ENCODE assay signal across 29 mouse cellular contexts in genomic region chr6:86266786-86267185, GRCm38 (mm10).
A peak's percentile ranks its signal among the peaks of the same experiment; 100 is the strongest.
DNase-seq lines count a peak whose midpoint lies in the region; ATAC-seq lines count a peak whose summit lies in the region.
"Had no signal": no experiment of that assay in that cellular context is flagged by ENCODE, and none has a peak within 500 bp of the region (broad histone marks: within the 10 kb centered on the region; RNA-seq: fewer than 3 reads in every experiment).

No protein-coding gene starts in this region.

- H3K4me3 ChIP-seq in limb, embryonic 13.5 days = no peak overlapping the region
- no peak overlapping the region for H3K4me3 ChIP-seq in limb, embryonic 10.5 days
- H3K4me3 ChIP-seq: forebrain, embryonic 10.5 days; heart, adult 2 months; heart, embryonic 13.5 days; hindbrain, embryonic 13.5 days; megakaryocyte, embryonic 14.5 days; midbrain, embryonic 15.5 days; neural tube, embryonic 13.5 days had no signal

- DNase-seq in limb, embryonic 10.5 days (ENCODE audit: low spot score) = no peak
- peak; percentile 8 for DNase-seq in thymus, postnatal 0 days (ENCODE audit: low spot score)
- no peak for DNase-seq in thymus, postnatal 10 days (ENCODE audit: low spot score in 2 of 2)
- DNase-seq in natural killer cell, adult 2 months (ENCODE audit: low spot score in 2 of 2) = no peak
- no peak for DNase-seq in gastrocnemius, postnatal 25 days
- DNase-seq: adrenal gland, adult 2 months; cerebellum, adult 2 months; cerebellum, postnatal 25 days; gastrocnemius, postnatal 10 days; heart, adult 2 months; heart, postnatal 14 days; kidney, adult 18-20 months; kidney, postnatal 14 days; left cerebral cortex, postnatal 4 days; retina, postnatal 1 day; right cerebral cortex, postnatal 25 days; spleen, adult 18-20 months; thymus, postnatal 25 days had no signal

- H3K4me1 ChIP-seq in limb, embryonic 13.5 days = peaks cover 26% of the 10 kb centered on the region
- peaks cover 11% of the 10 kb centered on the region for H3K4me1 ChIP-seq in limb, embryonic 10.5 days
- H3K4me1 ChIP-seq: hindbrain, embryonic 13.5 days; megakaryocyte, embryonic 14.5 days; midbrain, embryonic 15.5 days; neural tube, embryonic 13.5 days had no signal

- H3K36me3 ChIP-seq in limb, embryonic 13.5 days = no peaks in the 10 kb centered on the region
- no peaks in the 10 kb centered on the region for H3K36me3 ChIP-seq in limb, embryonic 10.5 days
- H3K36me3 ChIP-seq: forebrain, embryonic 10.5 days; heart, embryonic 13.5 days; hindbrain, embryonic 13.5 days; midbrain, embryonic 15.5 days; neural tube, embryonic 13.5 days had no signal

- WGBS in limb, embryonic 13.5 days = 71% methylated on average over 5 of the region's 5 CpGs
- WGBS in limb, embryonic 10.5 days = 93% methylated on average over 5 of the region's 5 CpGs

- no peak overlapping the region for H3K4me2 ChIP-seq in limb, embryonic 13.5 days (replicated peaks)
- H3K4me2 ChIP-seq: heart, embryonic 13.5 days; hindbrain, embryonic 13.5 days; midbrain, embryonic 15.5 days; neural tube, embryonic 13.5 days had no signal

- ATAC-seq in limb, embryonic 13.5 days (ENCODE audit: low FRiP score, low read depth) = no peak
- peak; percentile 55 to 62 for ATAC-seq in hematopoietic stem cell, adult 5-6 weeks (replicated peaks in 1 of 2; ENCODE audit: insufficient read depth in 1 of 2, low FRiP score in 2 of 2, low TSS enrichment in 1 of 2, low read depth in 1 of 2, poor library complexity in 2 of 2, severe bottlenecking in 2 of 2)
- ATAC-seq: forebrain, embryonic 16.5 days; inflammation-experienced regulatory T-cells, adult 6 months; midbrain, embryonic 15.5 days had no signal

- H3K9ac ChIP-seq in limb, embryonic 13.5 days = no peak overlapping the region
- H3K9ac ChIP-seq: heart, embryonic 13.5 days; hindbrain, embryonic 13.5 days; liver, embryonic 14.5 days; midbrain, embryonic 15.5 days; neural tube, embryonic 13.5 days had no signal

- H3K27me3 ChIP-seq in limb, embryonic 13.5 days = peaks cover 4% of the 10 kb centered on the region; the same call in 1 of the 2 replicates
- H3K27me3 ChIP-seq in limb, embryonic 10.5 days (ENCODE audit: low read depth, poor library complexity, severe bottlenecking) = no peaks in the 10 kb centered on the region
- H3K27me3 ChIP-seq: heart, embryonic 13.5 days; hindbrain, embryonic 13.5 days; midbrain, embryonic 15.5 days; neural tube, embryonic 13.5 days had no signal

- H3K9me3 ChIP-seq in limb, embryonic 13.5 days = no peaks in the 10 kb centered on the region
- no peaks in the 10 kb centered on the region for H3K9me3 ChIP-seq in limb, embryonic 10.5 days (replicated peaks)
- H3K9me3 ChIP-seq: forebrain, embryonic 10.5 days; heart, embryonic 13.5 days; hindbrain, embryonic 13.5 days; megakaryocyte, embryonic 14.5 days; midbrain, embryonic 15.5 days; neural tube, embryonic 13.5 days had no signal

- peak overlapping the region; percentile 39; the same call in 1 of the 2 replicates for H3K27ac ChIP-seq in limb, embryonic 13.5 days
- H3K27ac ChIP-seq in limb, embryonic 10.5 days = no peak overlapping the region
- H3K27ac ChIP-seq: forebrain, embryonic 10.5 days; heart, adult 2 months; heart, embryonic 13.5 days; hindbrain, embryonic 13.5 days; liver, embryonic 14.5 days; midbrain, embryonic 15.5 days; neural tube, embryonic 13.5 days had no signal
